Mouse (Mus musculus): Measurements from ENCODE around the gene Rmnd1.
A peak's percentile ranks its signal among the peaks of the same experiment; 100 is the strongest.

The Rmnd1 gene

GRCm38 (mm10) chr10:4390550-4390949 is 41.6 kb downstream of the Rmnd1 start:
- DNase-seq = no peak

GRCm38 (mm10) chr10:4389461-4390112 is 42.6 kb downstream of the Rmnd1 start:
- DNase-seq = no peak

GRCm38 (mm10) chr10:4389036-4389435 is 43.2 kb downstream of the Rmnd1 start:
- DNase-seq = no peak

- no peak for DNase-seq
These were observed 43.8 kb downstream of the Rmnd1 start for GRCm38 (mm10) chr10:4388384-4388745.

- DNase-seq = peak; percentile 74
These were observed 44.3 kb downstream of the Rmnd1 start, which contains the start of gene Zbtb2 for GRCm38 (mm10) chr10:4387701-4388383. Zbtb2 (minus strand) TSS chr10:4388108.

GRCm38 (mm10) chr10:4386609-4387591 is 45.3 kb downstream of the Rmnd1 start:
- DNase-seq = peak; percentile 93

- DNase-seq = peak; percentile 25
These were observed 47.9 kb downstream of the Rmnd1 start for GRCm38 (mm10) chr10:4384244-4384643.

GRCm38 (mm10) chr10:4380748-4381147 is 51.4 kb downstream of the Rmnd1 start:
- DNase-seq = no peak

GRCm38 (mm10) chr10:4376931-4377330 is 55.3 kb downstream of the Rmnd1 start:
- no peak for DNase-seq

GRCm38 (mm10) chr10:4376461-4376860 is 55.7 kb downstream of the Rmnd1 start:
- DNase-seq = no peak

GRCm38 (mm10) chr10:4375267-4375666 is 56.9 kb downstream of the Rmnd1 start:
- DNase-seq = no peak

- no peak for DNase-seq
These were observed 57.5 kb downstream of the Rmnd1 start for GRCm38 (mm10) chr10:4374734-4375133.

GRCm38 (mm10) chr10:4374239-4374638 is 57.9 kb downstream of the Rmnd1 start:
- DNase-seq = no peak

- no peak for DNase-seq
These were observed 58.6 kb downstream of the Rmnd1 start for GRCm38 (mm10) chr10:4373558-4373957.

- no peak for DNase-seq
These were observed 60.2 kb downstream of the Rmnd1 start for GRCm38 (mm10) chr10:4372011-4372410.

- DNase-seq = no peak
These were observed 62.1 kb downstream of the Rmnd1 start for GRCm38 (mm10) chr10:4370105-4370504.

- DNase-seq = no peak
These were observed 67.6 kb downstream of the Rmnd1 start for GRCm38 (mm10) chr10:4364618-4365017.

- DNase-seq = no peak
These were observed 74.8 kb downstream of the Rmnd1 start for GRCm38 (mm10) chr10:4357435-4357834.

GRCm38 (mm10) chr10:4356640-4357039 is 75.5 kb downstream of the Rmnd1 start:
- DNase-seq = no peak

GRCm38 (mm10) chr10:4355882-4356451 is 76.2 kb downstream of the Rmnd1 start:
- no peak for DNase-seq

GRCm38 (mm10) chr10:4354371-4355260 is 77.6 kb downstream of the Rmnd1 start:
- DNase-seq = no peak

Measured in right cerebral cortex, postnatal 14 days (tissue).